Mouse (Mus musculus): Measurements from ENCODE around the gene Kdm5d. TPM values are rescaled to one million over a fixed set of nuclear protein-coding genes. Genes with fewer than 3 reads are reported as not detected.

The Kdm5d gene
- 4.0 and 4.4 TPM in 2 replicates for polyA plus RNA-seq (2016; fragmentation: Nextera tagmentation; extraction: Ambion mirVana)

- H3K9me3 ChIP-seq (replicated peaks), result no peaks in the 10 kb centered on the region
- peak within 1 kb of the TSS; percentile 54 for H3K4me3 ChIP-seq
- peak within 1 kb of the TSS; percentile 31; the same call in 1 of the 2 replicates for H3K9ac ChIP-seq
- H3K4me2 ChIP-seq, result peak within 1 kb of the TSS; percentile 45
- no peak for ATAC-seq
- no peaks in the 10 kb centered on the region for H3K4me1 ChIP-seq
- WGBS (ENCODE audit: insufficient replicate concordance), result 2% methylated on average over 34 of the region's 34 CpGs
- H3K27ac ChIP-seq, result no peak within 1 kb of the TSS
- H3K27me3 ChIP-seq (replicated peaks), result no peaks in the 10 kb centered on the region
- no peaks in the 10 kb centered on the region for H3K36me3 ChIP-seq
Observed at GRCm38 (mm10) chrY:897393-898227, at the start of gene Kdm5d. Gene Kdm5d, plus strand, starts transcription at chrY:897788.

DNA sequence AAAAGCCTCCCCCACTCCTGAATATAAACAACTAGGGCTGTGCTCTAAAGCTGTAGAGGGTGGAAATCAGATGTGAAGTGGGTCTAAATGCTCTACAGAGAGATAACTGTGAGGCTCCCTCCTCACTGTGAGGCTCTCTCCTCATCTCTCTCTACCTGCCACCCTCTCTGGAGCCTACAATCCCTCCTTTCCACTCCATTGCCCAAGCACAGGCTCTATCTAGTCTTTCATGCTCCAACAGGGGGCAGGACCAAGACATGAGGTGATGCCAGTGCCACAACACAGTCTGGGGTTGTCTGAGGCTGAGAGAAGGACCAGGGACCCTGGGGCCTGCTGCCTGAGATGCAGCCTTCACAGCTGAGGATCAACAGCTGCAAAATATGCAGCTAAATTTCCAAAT, 25.2 kb upstream of the Kdm5d start:
- no peak overlapping the region for H3K27ac ChIP-seq
- no peaks in the 10 kb centered on the region for H3K27me3 ChIP-seq (replicated peaks)
- H3K4me2 ChIP-seq, result no peak overlapping the region
- no peaks in the 10 kb centered on the region for H3K36me3 ChIP-seq
- H3K9ac ChIP-seq, result no peak overlapping the region
- no peaks in the 10 kb centered on the region for H3K9me3 ChIP-seq (replicated peaks)
- ATAC-seq, result no peak
- H3K4me3 ChIP-seq, result no peak overlapping the region
- no peaks in the 10 kb centered on the region for H3K4me1 ChIP-seq

- H3K4me3 ChIP-seq, result no peak overlapping the region
- no peak overlapping the region for H3K4me2 ChIP-seq
- no peaks in the 10 kb centered on the region for H3K4me1 ChIP-seq
- H3K9ac ChIP-seq, result no peak overlapping the region
- H3K27me3 ChIP-seq (replicated peaks), result no peaks in the 10 kb centered on the region
- ATAC-seq, result no peak
- no peaks in the 10 kb centered on the region for H3K36me3 ChIP-seq
- no peak overlapping the region for H3K27ac ChIP-seq
- H3K9me3 ChIP-seq (replicated peaks), result no peaks in the 10 kb centered on the region
- 32% methylated on average over 13 of the region's 18 CpGs for WGBS (ENCODE audit: insufficient replicate concordance)
Observed at GRCm38 (mm10) chrY:872855-873549, 24.6 kb upstream of the Kdm5d start.

Small RNA genes lying within 50 kb of the gene (microRNA-seq; reads per million reads assigned to microRNA genes)
- gene Gm47281, result not detected

Other genes starting within 250 kb of the Kdm5d start
- gene Zfy1, start 100.4 kb upstream of the Kdm5d start, polyA plus RNA-seq (2016; fragmentation: Nextera tagmentation; extraction: Ambion mirVana), result not detected in 2 replicates
- gene Uba1y, start 79.1 kb upstream of the Kdm5d start, polyA plus RNA-seq (2016; fragmentation: Nextera tagmentation; extraction: Ambion mirVana), result not detected in 2 replicates
- gene Eif2s3y, start 112.8 kb downstream of the Kdm5d start, polyA plus RNA-seq (2016; fragmentation: Nextera tagmentation; extraction: Ambion mirVana), result 19.9 and 23.8 TPM in 2 replicates

Data from liver, embryonic 12.5 days (tissue).